Mouse (Mus musculus) splenic B cell, adult 2 months (primary cell): Measurements from ENCODE around the gene Arl3.

ENCODE experiments used
- DNase-seq: peaks from one replicate; pipeline ENCODE4 v3.0.0-alpha.2; 2011; ENCODE audit warnings: low read depth, low spot score
- H3K27me3 ChIP-seq: 2 replicates; pipeline ENCODE4 v1.6.1; 2012; ENCODE audit warnings: mild to moderate bottlenecking, low read length, moderate library complexity, mixed read lengths; ENCODE audit not compliant: control insufficient read depth, poor library complexity, insufficient read depth, severe bottlenecking
- H3K36me3 ChIP-seq: 2 replicates; pipeline ENCODE4 v1.6.1; 2012; ENCODE audit warnings: mild to moderate bottlenecking, low read length, moderate library complexity, mixed read lengths; ENCODE audit not compliant: control insufficient read depth, poor library complexity, insufficient read depth, severe bottlenecking

Gene Arl3

DNA sequence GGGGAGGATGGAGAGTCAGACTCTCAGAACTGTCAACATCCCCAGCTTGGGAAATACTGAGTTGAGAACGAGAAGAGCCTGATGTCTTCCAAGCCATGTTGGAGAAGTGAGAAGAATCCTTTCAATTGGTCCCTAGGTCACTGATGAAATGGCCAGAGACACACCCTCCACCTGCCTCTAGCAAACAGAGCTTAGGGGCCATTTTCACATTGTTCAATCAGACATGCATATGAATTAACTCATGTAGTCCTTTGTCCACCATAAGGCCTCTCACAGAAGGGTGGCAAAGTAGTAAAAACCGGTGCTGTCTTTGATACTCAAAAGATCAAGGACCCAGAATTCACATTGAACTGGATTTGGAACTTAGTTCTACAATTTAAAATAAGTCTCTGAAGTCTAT lies 75.8 kb downstream of the Arl3 start:
- Histone ChIP-seq H3K36me3 (no peaks in the 10 kb centered on the region), H3K27me3 (no peaks in the 10 kb centered on the region)
- DNase-seq, result no peak

GRCm38 (mm10) chr19:46495136-46495535 lies 77.9 kb downstream of the Arl3 start:
- no peaks in the 10 kb centered on the region for H3K27me3 ChIP-seq
- H3K36me3 ChIP-seq, result no peaks in the 10 kb centered on the region
- peak; percentile 55 for DNase-seq

DNA sequence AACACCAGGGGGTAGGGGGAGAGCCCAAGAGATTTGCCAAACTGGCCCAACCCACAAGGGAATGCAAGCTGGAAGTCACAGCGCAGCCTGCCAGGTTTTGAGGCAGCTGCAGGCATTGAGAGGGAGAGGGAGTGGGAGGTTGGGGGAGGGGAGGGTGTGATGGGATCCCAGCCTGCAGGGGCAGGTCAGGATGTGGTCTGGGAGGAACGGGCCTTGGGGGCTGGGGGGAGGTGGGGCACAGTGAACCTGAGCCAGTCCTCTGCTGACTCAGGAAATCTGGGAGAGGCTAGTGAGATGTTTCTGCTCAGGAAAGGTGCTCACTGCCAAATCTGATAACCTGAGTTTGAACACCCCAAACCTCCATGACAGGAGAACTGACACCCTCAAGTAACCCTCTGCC lies 82.4 kb downstream of the Arl3 start:
- DNase-seq, result no peak
- Histone ChIP-seq H3K36me3 (no peaks in the 10 kb centered on the region), H3K27me3 (no peaks in the 10 kb centered on the region)

DNA sequence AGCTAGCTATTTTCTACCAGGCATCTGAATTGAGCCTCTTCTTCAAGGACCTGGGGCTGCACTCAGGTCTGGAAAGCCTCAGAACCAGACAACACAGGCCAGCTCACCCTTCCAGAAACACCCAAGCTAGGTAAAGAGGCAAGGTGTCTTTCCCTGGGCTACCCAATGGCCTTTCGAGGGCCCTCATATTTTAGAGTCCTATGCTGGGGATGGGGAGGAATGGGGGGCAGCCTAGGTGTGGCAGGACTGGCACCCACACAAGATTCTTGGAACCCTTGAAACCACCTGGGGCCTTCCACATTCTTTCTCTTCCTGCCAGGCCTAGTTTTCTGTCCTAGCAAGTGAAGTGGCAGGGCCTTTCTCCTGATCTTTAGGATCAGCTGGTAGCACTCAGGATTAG lies 83.5 kb downstream of the Arl3 start:
- DNase-seq, result no peak
- no peaks in the 10 kb centered on the region for H3K27me3 ChIP-seq
- no peaks in the 10 kb centered on the region for H3K36me3 ChIP-seq

DNA sequence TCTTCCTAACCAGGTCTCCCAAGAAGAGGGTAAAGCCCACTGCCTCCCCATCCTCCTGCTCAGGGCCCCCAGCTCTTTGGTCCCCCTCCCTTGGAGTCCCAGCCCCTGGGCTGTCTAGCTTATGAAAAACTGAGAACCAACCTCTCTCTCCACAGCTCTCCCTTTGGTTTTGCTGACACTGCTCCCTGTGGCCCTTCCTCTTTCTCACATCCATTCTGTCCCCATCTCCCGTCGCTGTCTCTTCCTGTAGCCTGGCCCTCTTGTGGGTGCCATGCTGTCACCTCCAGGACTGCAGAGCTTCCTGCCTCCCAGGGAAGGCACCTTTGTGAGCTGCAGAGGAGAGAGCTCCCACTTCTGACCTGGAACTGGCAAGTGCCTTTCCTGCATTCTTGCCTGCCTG lies 86.3 kb downstream of the Arl3 start:
- H3K36me3 ChIP-seq, result no peaks in the 10 kb centered on the region
- DNase-seq, result no peak
- H3K27me3 ChIP-seq, result no peaks in the 10 kb centered on the region

DNA sequence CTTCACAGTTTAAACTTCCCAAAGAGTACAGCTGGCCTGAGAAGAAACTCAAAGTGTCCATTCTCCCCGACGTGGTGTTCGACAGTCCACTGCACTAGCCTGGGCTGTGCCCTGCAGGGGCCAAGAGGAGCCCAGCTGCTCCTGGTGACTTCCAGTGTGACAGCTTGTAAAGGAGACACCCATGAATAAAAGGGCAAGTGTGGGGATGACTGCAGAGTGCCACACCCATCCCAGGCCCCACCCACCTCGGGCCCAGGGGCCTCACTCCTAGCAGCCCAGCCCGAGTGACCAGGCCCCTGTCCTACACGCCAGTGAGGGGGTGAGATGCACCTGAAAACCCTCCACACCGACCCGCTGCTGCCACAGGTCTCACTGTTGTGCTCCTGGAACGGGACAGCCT lies 87.2 kb downstream of the Arl3 start:
- Histone ChIP-seq H3K27me3 (no peaks in the 10 kb centered on the region), H3K36me3 (0 out of 2 replicates have a peak, but pooled peaks cover 1% of the 10 kb centered on the region)
- no peak for DNase-seq

GRCm38 (mm10) chr19:46484518-46484917 lies 88.5 kb downstream of the Arl3 start:
- Histone ChIP-seq H3K27me3 (no peaks in the 10 kb centered on the region), H3K36me3 (peaks cover 3% of the 10 kb centered on the region; the same call in 1 of the 2 replicates)
- DNase-seq, result no peak

GRCm38 (mm10) chr19:46483701-46484328 lies 89.2 kb downstream of the Arl3 start:
- H3K27me3 ChIP-seq, result no peaks in the 10 kb centered on the region
- peaks cover 5% of the 10 kb centered on the region; the same call in 1 of the 2 replicates for H3K36me3 ChIP-seq
- DNase-seq, result peak; percentile 67

GRCm38 (mm10) chr19:46482896-46483516 lies 90.0 kb downstream of the Arl3 start:
- Histone ChIP-seq H3K36me3 (peaks cover 6% of the 10 kb centered on the region; the same call in 1 of the 2 replicates), H3K27me3 (no peaks in the 10 kb centered on the region)
- DNase-seq, result peak; percentile 56

DNA sequence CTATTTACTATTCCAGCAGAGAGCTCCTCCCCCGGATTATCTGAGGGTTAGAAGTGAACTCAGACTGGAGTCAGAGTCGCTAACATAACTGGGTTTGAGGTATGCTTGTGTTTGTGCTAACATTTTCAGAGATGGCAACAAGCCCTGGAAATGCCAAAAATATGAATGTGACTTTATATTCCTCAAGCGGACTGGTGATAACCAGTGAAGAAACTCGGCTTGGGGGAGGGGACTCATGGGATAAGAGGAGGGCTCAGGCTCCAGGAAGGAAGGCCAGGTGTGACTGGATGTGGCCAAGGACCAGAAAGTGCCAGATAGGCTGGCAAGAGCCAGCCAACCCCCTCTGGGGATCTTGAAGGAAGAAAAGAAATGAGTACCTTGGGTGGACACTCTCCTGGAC lies 91.2 kb downstream of the Arl3 start:
- peaks cover 13% of the 10 kb centered on the region; the same call in 1 of the 2 replicates for H3K36me3 ChIP-seq
- no peaks in the 10 kb centered on the region for H3K27me3 ChIP-seq
- no peak for DNase-seq

GRCm38 (mm10) chr19:46481352-46481751 lies 91.6 kb downstream of the Arl3 start:
- no peak for DNase-seq
- Histone ChIP-seq H3K36me3 (peaks cover 13% of the 10 kb centered on the region; the same call in 1 of the 2 replicates), H3K27me3 (no peaks in the 10 kb centered on the region)
